Mouse (Mus musculus) ES-E14 (cell line): ENCODE data around the gene Adamts14.

ENCODE experiments used
- CHD2 ChIP-seq: IDR thresholded peaks from 2 replicates; pipeline ENCODE4 v1.6.1; 2014; ENCODE audit warnings: mild to moderate bottlenecking, low read depth, low read length, inconsistent platforms
- HCFC1 ChIP-seq: IDR thresholded peaks from 2 replicates; pipeline ENCODE4 v1.6.1; 2012; ENCODE audit warnings: low read length, inconsistent platforms, borderline replicate concordance; ENCODE audit not compliant: insufficient read depth
- MAFK ChIP-seq: IDR thresholded peaks from 2 replicates; pipeline ENCODE4 v1.6.1; 2014; ENCODE audit warnings: mild to moderate bottlenecking, low read depth, low read length, inconsistent platforms; ENCODE audit not compliant: insufficient read depth
- ZC3H11A ChIP-seq: IDR thresholded peaks from 2 replicates; pipeline ENCODE4 v1.6.1; 2012; ENCODE audit warnings: low read depth, mild to moderate bottlenecking, inconsistent platforms, low read length, borderline replicate concordance
- ZNF384 ChIP-seq: IDR thresholded peaks from 2 replicates; pipeline ENCODE4 v1.6.1; 2012; ENCODE audit warnings: low read depth, low read length, inconsistent platforms

DNA sequence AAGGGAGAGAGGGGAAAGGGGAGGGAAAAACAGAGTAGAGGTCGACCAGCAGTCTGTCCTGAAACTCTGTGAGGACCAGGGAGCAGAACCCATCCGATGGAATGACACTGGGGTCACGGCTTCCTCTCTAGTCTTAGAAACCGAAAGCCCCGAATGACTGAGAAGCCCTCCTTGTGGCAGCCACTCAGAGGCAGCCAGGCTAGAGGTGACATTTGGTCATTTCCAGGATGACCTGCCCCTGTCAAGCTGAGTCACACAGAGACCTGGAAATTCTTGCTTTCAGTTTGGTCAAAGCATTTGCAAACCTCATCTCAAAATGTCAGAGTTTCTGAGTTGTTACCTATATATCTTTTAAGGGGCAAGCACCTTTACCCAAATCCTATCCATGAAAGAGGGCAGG lies 7.9 kb upstream of the Adamts14 start:
- no peak for TF ChIP-seq HCFC1
- TF ChIP-seq CHD2, result no peak
- TF ChIP-seq MAFK, result no peak
- TF ChIP-seq ZC3H11A, result no peak
- TF ChIP-seq ZNF384, result no peak
